Mouse (Mus musculus): ENCODE data around the gene Bcar3. TPM values are rescaled to one million over a fixed set of nuclear protein-coding genes. Genes with fewer than 3 reads are reported as not detected.
A peak's percentile ranks its signal among the peaks of the same experiment; 100 is the strongest.

Bcar3 gene
- polyA plus RNA-seq, 1 experiment from 2014 or later = 4.5 TPM

GRCm38 (mm10) chr3:122498528-122498927, 204.6 kb downstream of the Bcar3 start:
- H3K9ac ChIP-seq (ENCODE audit: low read length) = no peak overlapping the region
- H3K27me3 ChIP-seq (ENCODE audit: control insufficient read depth, insufficient read depth, low read length) = no peaks in the 10 kb centered on the region
- H3K9me3 ChIP-seq (replicated peaks; ENCODE audit: control insufficient read depth, low read length) = no peaks in the 10 kb centered on the region
- H3K4me3 ChIP-seq (ENCODE audit: low read length) = no peak overlapping the region
- H3K4me2 ChIP-seq (ENCODE audit: low read depth, low read length) = no peak overlapping the region
- ATAC-seq (replicated peaks; ENCODE audit: extremely low read depth, insufficient read depth, low FRiP score) = no peak
- H3K27ac ChIP-seq (ENCODE audit: low read length) = no peak overlapping the region
- H3K36me3 ChIP-seq (ENCODE audit: control insufficient read depth, insufficient read depth) = no peaks in the 10 kb centered on the region
- 90% methylated on average over 7 of the region's 7 CpGs for WGBS
- peaks cover 2% of the 10 kb centered on the region; the same call in 1 of the 2 replicates for H3K4me1 ChIP-seq (ENCODE audit: control insufficient read depth, insufficient read depth, low read length)

DNA sequence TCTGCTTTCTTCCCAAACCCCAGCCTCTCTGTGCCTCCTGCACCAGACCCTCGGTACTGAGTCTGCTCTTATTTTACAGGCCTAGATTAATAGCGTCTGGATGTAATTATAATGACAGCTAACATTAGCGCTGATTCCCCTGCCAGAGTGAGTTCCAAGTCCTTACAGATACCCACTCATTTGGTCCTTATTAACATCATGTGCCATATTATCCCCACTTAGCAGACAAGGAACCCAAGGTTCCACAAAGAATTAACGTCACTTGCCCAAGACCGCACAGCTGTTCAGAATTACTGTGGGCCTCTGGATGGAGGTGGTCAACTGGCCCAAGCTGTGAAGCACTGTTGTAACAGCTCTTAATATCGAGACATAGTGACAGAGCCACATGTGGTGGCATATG, 205.7 kb downstream of the Bcar3 start:
- no peak for ATAC-seq (replicated peaks; ENCODE audit: extremely low read depth, insufficient read depth, low FRiP score)
- no peak overlapping the region for H3K9ac ChIP-seq (ENCODE audit: low read length)
- H3K4me1 ChIP-seq (ENCODE audit: control insufficient read depth, insufficient read depth, low read length) = peaks cover 2% of the 10 kb centered on the region; the same call in 1 of the 2 replicates
- no peak overlapping the region for H3K4me2 ChIP-seq (ENCODE audit: low read depth, low read length)
- H3K27me3 ChIP-seq (ENCODE audit: control insufficient read depth, insufficient read depth, low read length) = no peaks in the 10 kb centered on the region
- no peak overlapping the region for H3K27ac ChIP-seq (ENCODE audit: low read length)
- H3K4me3 ChIP-seq (ENCODE audit: low read length) = no peak overlapping the region
- no peaks in the 10 kb centered on the region for H3K36me3 ChIP-seq (ENCODE audit: control insufficient read depth, insufficient read depth)
- WGBS = 82% methylated on average over 6 of the region's 6 CpGs
- H3K9me3 ChIP-seq (replicated peaks; ENCODE audit: control insufficient read depth, low read length) = no peaks in the 10 kb centered on the region

- no peak for ATAC-seq (replicated peaks; ENCODE audit: extremely low read depth, insufficient read depth, low FRiP score)
- H3K27ac ChIP-seq (ENCODE audit: low read length) = no peak overlapping the region
- no peak overlapping the region for H3K4me3 ChIP-seq (ENCODE audit: low read length)
- no peak overlapping the region for H3K9ac ChIP-seq (ENCODE audit: low read length)
- H3K4me2 ChIP-seq (ENCODE audit: low read depth, low read length) = no peak overlapping the region
- no peaks in the 10 kb centered on the region for H3K27me3 ChIP-seq (ENCODE audit: control insufficient read depth, insufficient read depth, low read length)
- WGBS = 73% methylated on average over 9 of the region's 9 CpGs
- H3K9me3 ChIP-seq (replicated peaks; ENCODE audit: control insufficient read depth, low read length) = no peaks in the 10 kb centered on the region
- no peaks in the 10 kb centered on the region for H3K36me3 ChIP-seq (ENCODE audit: control insufficient read depth, insufficient read depth)
- peaks cover 6% of the 10 kb centered on the region for H3K4me1 ChIP-seq (ENCODE audit: control insufficient read depth, insufficient read depth, low read length)
These were observed 207.0 kb downstream of the Bcar3 start for GRCm38 (mm10) chr3:122500929-122501328.

DNA sequence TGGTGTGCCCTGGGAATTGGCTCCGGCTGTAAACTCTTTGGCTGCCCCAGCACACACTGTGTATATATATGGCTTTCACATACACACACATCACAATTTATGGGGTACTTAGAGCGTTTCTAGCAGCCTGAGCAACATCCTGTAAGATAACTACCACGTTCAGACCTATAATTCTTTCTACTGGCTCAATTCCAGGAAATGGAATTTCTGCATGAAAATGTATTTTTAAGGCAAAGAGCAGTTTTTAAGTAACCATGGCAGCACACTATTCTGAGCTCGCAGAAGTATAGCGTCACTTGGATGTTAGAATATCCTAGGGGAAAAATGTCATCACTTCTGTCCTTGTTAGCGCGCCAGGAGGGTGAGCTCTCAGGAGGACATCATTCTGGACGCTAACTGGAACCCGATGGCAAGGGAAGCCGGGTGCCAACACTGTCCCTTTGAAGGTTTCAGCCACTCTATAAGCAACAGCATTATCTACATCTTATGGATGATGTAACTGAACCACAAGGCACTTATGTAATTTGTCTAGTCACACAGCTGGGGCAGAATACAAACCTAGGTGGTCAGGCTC, 212.5 kb downstream of the Bcar3 start:
- H3K9me3 ChIP-seq (replicated peaks; ENCODE audit: control insufficient read depth, low read length) = no peaks in the 10 kb centered on the region
- no peak overlapping the region for H3K27ac ChIP-seq (ENCODE audit: low read length)
- H3K4me1 ChIP-seq (ENCODE audit: control insufficient read depth, insufficient read depth, low read length) = peaks cover 16% of the 10 kb centered on the region
- no peak overlapping the region for H3K4me2 ChIP-seq (ENCODE audit: low read depth, low read length)
- no peaks in the 10 kb centered on the region for H3K36me3 ChIP-seq (ENCODE audit: control insufficient read depth, insufficient read depth)
- no peaks in the 10 kb centered on the region for H3K27me3 ChIP-seq (ENCODE audit: control insufficient read depth, insufficient read depth, low read length)
- no peak overlapping the region for H3K4me3 ChIP-seq (ENCODE audit: low read length)
- WGBS = 52% methylated on average over 10 of the region's 10 CpGs
- H3K9ac ChIP-seq (ENCODE audit: low read length) = no peak overlapping the region
- ATAC-seq (replicated peaks; ENCODE audit: extremely low read depth, insufficient read depth, low FRiP score) = no peak

GRCm38 (mm10) chr3:122507826-122508225, 213.9 kb downstream of the Bcar3 start:
- Histone ChIP-seq H3K9me3 (replicated peaks; ENCODE audit: control insufficient read depth, low read length) (no peaks in the 10 kb centered on the region), H3K4me2 (ENCODE audit: low read depth, low read length) (no peak overlapping the region), H3K4me1 (ENCODE audit: control insufficient read depth, insufficient read depth, low read length) (peaks cover 18% of the 10 kb centered on the region), H3K27ac (ENCODE audit: low read length) (no peak overlapping the region), H3K27me3 (ENCODE audit: control insufficient read depth, insufficient read depth, low read length) (no peaks in the 10 kb centered on the region), H3K36me3 (ENCODE audit: control insufficient read depth, insufficient read depth) (no peaks in the 10 kb centered on the region), H3K4me3 (ENCODE audit: low read length) (no peak overlapping the region), H3K9ac (ENCODE audit: low read length) (no peak overlapping the region)
- ATAC-seq (replicated peaks; ENCODE audit: extremely low read depth, insufficient read depth, low FRiP score) = no peak
- WGBS = 92% methylated on average over 14 of the region's 14 CpGs

DNA sequence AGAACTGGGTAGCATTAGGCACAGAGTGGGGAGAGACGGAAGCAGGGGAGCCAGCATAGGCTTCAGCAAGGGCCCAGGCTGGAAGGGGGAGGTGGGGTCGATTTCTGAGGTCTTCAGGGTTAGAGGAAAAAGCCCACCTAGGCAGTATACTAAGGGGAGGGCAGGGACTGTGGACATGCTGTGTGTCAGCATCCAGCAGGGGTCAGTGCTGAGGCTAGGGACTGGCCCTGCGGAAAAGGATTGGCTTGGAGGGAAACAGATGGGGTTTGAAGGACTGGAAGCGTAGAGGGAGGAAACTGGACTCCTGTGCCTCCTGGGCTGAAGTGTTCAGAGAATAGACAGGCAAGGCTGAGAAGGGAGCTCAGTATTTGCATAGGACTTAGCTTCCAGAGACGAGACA, 215.1 kb downstream of the Bcar3 start:
- ATAC-seq (replicated peaks; ENCODE audit: extremely low read depth, insufficient read depth, low FRiP score) = peak; percentile 66
- no peaks in the 10 kb centered on the region for H3K27me3 ChIP-seq (ENCODE audit: control insufficient read depth, insufficient read depth, low read length)
- no peak overlapping the region for H3K9ac ChIP-seq (ENCODE audit: low read length)
- H3K9me3 ChIP-seq (replicated peaks; ENCODE audit: control insufficient read depth, low read length) = no peaks in the 10 kb centered on the region
- 28% methylated on average over 5 of the region's 5 CpGs for WGBS
- no peak overlapping the region for H3K4me3 ChIP-seq (ENCODE audit: low read length)
- H3K4me1 ChIP-seq (ENCODE audit: control insufficient read depth, insufficient read depth, low read length) = peaks cover 18% of the 10 kb centered on the region
- H3K27ac ChIP-seq (ENCODE audit: low read length) = peak overlapping the region; percentile 41; the same call in 1 of the 2 replicates
- H3K4me2 ChIP-seq (ENCODE audit: low read depth, low read length) = no peak overlapping the region
- H3K36me3 ChIP-seq (ENCODE audit: control insufficient read depth, insufficient read depth) = no peaks in the 10 kb centered on the region

DNA sequence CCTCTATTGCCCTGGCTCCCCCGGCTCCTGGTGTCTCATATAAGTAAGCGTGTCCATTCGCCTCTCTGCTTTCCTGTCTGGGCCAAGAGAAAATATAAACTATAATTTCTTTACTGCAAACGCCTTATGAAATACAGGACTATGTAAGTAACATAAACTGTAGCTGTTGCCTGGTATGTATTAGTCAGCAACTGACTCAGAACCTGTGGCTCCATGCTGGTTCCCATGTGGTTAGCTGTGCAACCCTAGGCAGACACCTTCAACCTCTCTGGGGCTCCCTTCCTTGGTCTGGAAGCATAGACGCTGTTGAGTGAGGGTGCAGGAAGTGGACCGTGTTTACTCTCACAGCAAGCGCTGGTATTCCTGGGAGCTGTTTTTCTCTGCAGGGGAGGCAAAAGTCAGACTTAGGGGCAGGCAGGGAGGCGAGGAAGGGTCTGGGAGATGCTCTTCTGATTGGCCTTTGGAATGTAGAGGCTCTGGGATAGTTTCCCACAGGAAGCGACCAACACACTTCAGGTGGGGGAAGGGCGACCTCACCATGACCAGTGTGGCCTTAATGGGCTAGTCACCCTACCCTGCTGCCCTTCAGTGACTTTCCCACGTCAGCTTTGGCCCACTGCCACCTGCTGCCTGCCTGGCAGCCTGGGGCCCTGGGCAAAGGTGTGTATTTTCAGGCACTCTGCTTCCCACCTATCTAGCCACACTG, 215.8 kb downstream of the Bcar3 start:
- ATAC-seq (replicated peaks; ENCODE audit: extremely low read depth, insufficient read depth, low FRiP score) = 0 out of 2 replicates have a peak, but pooled peaks have one; percentile 16
- no peak overlapping the region for H3K4me2 ChIP-seq (ENCODE audit: low read depth, low read length)
- H3K4me3 ChIP-seq (ENCODE audit: low read length) = no peak overlapping the region
- WGBS = 52% methylated on average over 11 of the region's 11 CpGs
- H3K9ac ChIP-seq (ENCODE audit: low read length) = no peak overlapping the region
- no peaks in the 10 kb centered on the region for H3K27me3 ChIP-seq (ENCODE audit: control insufficient read depth, insufficient read depth, low read length)
- no peaks in the 10 kb centered on the region for H3K9me3 ChIP-seq (replicated peaks; ENCODE audit: control insufficient read depth, low read length)
- H3K27ac ChIP-seq (ENCODE audit: low read length) = peak overlapping the region; percentile 41; the same call in 1 of the 2 replicates
- H3K36me3 ChIP-seq (ENCODE audit: control insufficient read depth, insufficient read depth) = no peaks in the 10 kb centered on the region
- peaks cover 18% of the 10 kb centered on the region for H3K4me1 ChIP-seq (ENCODE audit: control insufficient read depth, insufficient read depth, low read length)

DNA sequence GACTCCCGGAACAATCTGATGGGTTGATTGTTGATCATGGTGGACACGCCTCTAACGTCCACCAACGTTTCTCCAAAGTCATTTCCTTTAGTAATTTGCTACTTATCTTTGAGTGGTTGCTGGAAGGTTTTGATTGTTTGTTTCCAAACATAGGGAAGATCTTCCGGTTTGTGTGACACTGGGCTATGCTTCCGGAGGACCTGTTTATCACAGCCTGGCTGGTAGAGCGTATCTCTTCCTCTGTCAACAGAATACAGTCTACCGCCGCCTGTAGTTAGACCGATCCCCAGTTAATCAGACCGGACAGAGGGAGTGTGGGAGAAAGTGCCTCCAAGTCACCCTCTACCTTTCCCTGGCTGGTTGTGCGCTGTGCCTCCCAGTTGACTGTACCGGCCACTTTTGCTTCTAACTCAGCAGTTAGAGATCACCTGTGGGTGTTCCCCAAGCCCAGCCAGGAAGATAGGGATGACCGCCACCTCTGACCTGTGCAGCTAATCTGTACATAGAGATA, 216.4 kb downstream of the Bcar3 start:
- Histone ChIP-seq H3K9ac (ENCODE audit: low read length) (no peak overlapping the region), H3K4me1 (ENCODE audit: control insufficient read depth, insufficient read depth, low read length) (peaks cover 19% of the 10 kb centered on the region), H3K4me3 (ENCODE audit: low read length) (no peak overlapping the region), H3K36me3 (ENCODE audit: control insufficient read depth, insufficient read depth) (no peaks in the 10 kb centered on the region), H3K27ac (ENCODE audit: low read length) (peak overlapping the region; percentile 41; the same call in 1 of the 2 replicates), H3K4me2 (ENCODE audit: low read depth, low read length) (no peak overlapping the region), H3K27me3 (ENCODE audit: control insufficient read depth, insufficient read depth, low read length) (no peaks in the 10 kb centered on the region), H3K9me3 (replicated peaks; ENCODE audit: control insufficient read depth, low read length) (no peaks in the 10 kb centered on the region)
- ATAC-seq (replicated peaks; ENCODE audit: extremely low read depth, insufficient read depth, low FRiP score) = no peak
- 51% methylated on average over 14 of the region's 14 CpGs for WGBS

DNA sequence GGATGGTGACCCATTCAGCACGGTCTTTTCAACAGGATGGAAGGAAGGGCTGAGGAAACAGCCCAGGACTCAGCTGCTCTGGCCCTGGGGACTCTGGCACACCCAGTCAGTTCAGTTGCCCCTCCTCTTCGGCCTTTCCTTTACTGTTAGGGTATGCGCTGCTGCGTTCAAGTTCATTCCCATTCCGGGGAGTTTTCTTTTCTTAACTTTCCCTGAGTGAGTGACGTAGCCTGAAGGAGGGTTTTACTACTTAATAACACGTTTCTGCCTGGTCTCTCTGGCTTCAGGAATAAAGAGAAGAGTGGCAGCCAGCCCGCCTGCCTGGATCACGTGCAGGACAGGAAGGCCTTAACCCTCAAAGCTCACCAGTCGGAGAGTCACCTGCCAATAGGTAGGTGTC, 217.0 kb downstream of the Bcar3 start:
- no peak for ATAC-seq (replicated peaks; ENCODE audit: extremely low read depth, insufficient read depth, low FRiP score)
- Histone ChIP-seq H3K4me2 (ENCODE audit: low read depth, low read length) (no peak overlapping the region), H3K4me3 (ENCODE audit: low read length) (no peak overlapping the region), H3K9ac (ENCODE audit: low read length) (no peak overlapping the region), H3K9me3 (replicated peaks; ENCODE audit: control insufficient read depth, low read length) (no peaks in the 10 kb centered on the region), H3K27ac (ENCODE audit: low read length) (no peak overlapping the region), H3K36me3 (ENCODE audit: control insufficient read depth, insufficient read depth) (no peaks in the 10 kb centered on the region), H3K4me1 (ENCODE audit: control insufficient read depth, insufficient read depth, low read length) (peaks cover 21% of the 10 kb centered on the region), H3K27me3 (ENCODE audit: control insufficient read depth, insufficient read depth, low read length) (no peaks in the 10 kb centered on the region)
- 66% methylated on average over 10 of the region's 10 CpGs for WGBS

All from heart, embryonic 16.5 days (tissue).